Mouse (Mus musculus) stomach, postnatal 0 days (tissue): Measurements from ENCODE around the gene Gtdc1. TPM values are rescaled to one million over a fixed set of nuclear protein-coding genes. Genes with fewer than 3 reads are reported as not detected.

Source experiments
- ATAC-seq: fragments of 200-750 bp; cut with Nextera tagmentation; 2 replicates; pipeline ENCODE4 v1.8.0; 2017; ENCODE audit not compliant: low FRiP score, low TSS enrichment
- DNase-seq: peaks from one replicate; pipeline ENCODE4 v3.0.0-alpha.2; 2016; ENCODE audit warnings: low spot score
- H3K27ac ChIP-seq: fragments of 300-500 bp; sonication (generic); replicated peaks from 2 replicates; pipeline ENCODE4 v1.5.1; 2014; ENCODE audit warnings: mild to moderate bottlenecking, control low read depth
- H3K27me3 ChIP-seq: fragments of 300-500 bp; sonication (generic); 2 replicates; pipeline ENCODE4 v1.6.1; 2014; ENCODE audit warnings: low read length; ENCODE audit not compliant: control insufficient read depth, insufficient read depth
- H3K36me3 ChIP-seq: fragments of 300-500 bp; sonication (generic); 2 replicates; pipeline ENCODE4 v1.6.1; 2014; ENCODE audit warnings: low read length, mixed read lengths; ENCODE audit not compliant: control insufficient read depth, insufficient read depth
- H3K4me1 ChIP-seq: fragments of 300-500 bp; sonication (generic); replicated peaks from 2 replicates; pipeline ENCODE4 v1.6.1; 2014; ENCODE audit warnings: antibody characterized with exemption; ENCODE audit not compliant: control insufficient read depth, insufficient read depth
- H3K4me2 ChIP-seq: fragments of 300-500 bp; sonication (generic); replicated peaks from 2 replicates; pipeline ENCODE4 v1.6.1; 2014; ENCODE audit warnings: low read depth, mild to moderate bottlenecking, control low read depth, moderate library complexity
- H3K4me3 ChIP-seq: fragments of 300-500 bp; sonication (generic); 2 replicates; pipeline ENCODE4 v1.5.1; 2014; ENCODE audit warnings: low read depth, low read length, control low read depth
- H3K9ac ChIP-seq: fragments of 300-500 bp; sonication (generic); 2 replicates; pipeline ENCODE4 v1.6.1; 2014; ENCODE audit warnings: mild to moderate bottlenecking, low read length, control low read depth, mixed read lengths
- H3K9me3 ChIP-seq: fragments of 300-500 bp; sonication (generic); 2 replicates; pipeline ENCODE4 v1.6.1; 2016; ENCODE audit warnings: low read length; ENCODE audit not compliant: control insufficient read depth
- CTCF ChIP-seq: IDR thresholded peaks from 2 replicates; pipeline ENCODE4 v1.5.1; 2016; ENCODE audit warnings: antibody characterized with exemption, low read depth, mild to moderate bottlenecking, moderate library complexity
- EP300 ChIP-seq: optimal IDR thresholded peaks from 2 replicates; pipeline ENCODE3; 2016; ENCODE audit warnings: antibody characterized with exemption
- WGBS: fragments of 180-500 bp; shearing (Covaris S2); extraction: QIAGEN DNeasy Blood & Tissue Kit; methylation state at CpG from one replicate; pipeline ENCODE4 v1.1.7; 2014; 5-methylcytosine and 5-hydroxymethylcytosine counted together
- polyA plus RNA-seq: library from polyadenylated mRNA; unstranded; fragments of >200 nt; fragmentation: Nextera tagmentation; extraction: Ambion mirVana; gene quantifications from 2 replicates; pipeline ENCODE4 v1.2.1, GENCODE M21; 2015

Gene Gtdc1
- polyA plus RNA-seq, 1 experiment from 2014 or later: 6.3 TPM

GRCm38 (mm10) chr2:44561789-44562188 is 365.7 kb downstream of the Gtdc1 start:
- no peaks in the 10 kb centered on the region for H3K27me3 ChIP-seq
- DNase-seq (no peak), ATAC-seq (no peak)
- TF ChIP-seq CTCF: no peak
- TF ChIP-seq EP300: no peak
- H3K9me3 ChIP-seq: no peaks in the 10 kb centered on the region
- H3K9ac ChIP-seq: no peak overlapping the region
- no peaks in the 10 kb centered on the region for H3K4me1 ChIP-seq
- no peak overlapping the region for H3K4me2 ChIP-seq
- no peak overlapping the region for H3K4me3 ChIP-seq
- H3K36me3 ChIP-seq: no peaks in the 10 kb centered on the region
- WGBS: 81% methylated on average over 4 of the region's 4 CpGs
- no peak overlapping the region for H3K27ac ChIP-seq

DNA sequence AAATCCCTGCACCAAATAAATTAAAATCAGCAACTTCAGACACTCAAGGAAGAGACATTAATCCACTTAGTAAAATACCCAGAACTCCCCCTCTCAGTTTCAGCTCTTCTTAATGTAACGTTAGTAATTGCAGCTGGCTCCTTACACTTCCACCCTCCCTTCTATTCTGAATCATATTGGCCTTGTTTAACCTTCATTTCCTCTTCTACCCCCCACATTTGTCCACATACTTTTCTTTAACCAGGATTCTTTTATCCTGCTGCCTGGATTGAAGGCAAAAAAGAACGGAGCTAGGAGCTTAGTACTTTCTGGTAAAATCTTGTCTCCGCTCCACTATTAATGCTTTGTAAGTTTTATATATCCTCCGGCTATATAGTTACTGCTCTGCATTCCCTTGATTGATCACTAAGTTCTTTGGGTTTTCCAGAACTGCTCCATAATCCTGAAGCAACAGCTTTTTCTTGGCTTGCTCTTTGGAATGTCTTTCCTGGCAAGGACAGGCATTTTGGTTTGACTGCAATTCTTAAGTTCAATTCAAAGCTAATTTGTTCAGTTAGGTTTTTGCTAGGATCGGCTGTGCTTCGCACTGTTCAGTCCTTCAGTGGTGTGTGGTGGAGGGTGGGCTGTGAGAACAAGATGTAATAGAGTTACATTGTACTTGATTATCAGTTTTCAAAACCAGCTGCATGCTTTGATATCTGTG is 368.1 kb downstream of the Gtdc1 start:
- H3K4me2 ChIP-seq: peak overlapping the region; percentile 38

DNA sequence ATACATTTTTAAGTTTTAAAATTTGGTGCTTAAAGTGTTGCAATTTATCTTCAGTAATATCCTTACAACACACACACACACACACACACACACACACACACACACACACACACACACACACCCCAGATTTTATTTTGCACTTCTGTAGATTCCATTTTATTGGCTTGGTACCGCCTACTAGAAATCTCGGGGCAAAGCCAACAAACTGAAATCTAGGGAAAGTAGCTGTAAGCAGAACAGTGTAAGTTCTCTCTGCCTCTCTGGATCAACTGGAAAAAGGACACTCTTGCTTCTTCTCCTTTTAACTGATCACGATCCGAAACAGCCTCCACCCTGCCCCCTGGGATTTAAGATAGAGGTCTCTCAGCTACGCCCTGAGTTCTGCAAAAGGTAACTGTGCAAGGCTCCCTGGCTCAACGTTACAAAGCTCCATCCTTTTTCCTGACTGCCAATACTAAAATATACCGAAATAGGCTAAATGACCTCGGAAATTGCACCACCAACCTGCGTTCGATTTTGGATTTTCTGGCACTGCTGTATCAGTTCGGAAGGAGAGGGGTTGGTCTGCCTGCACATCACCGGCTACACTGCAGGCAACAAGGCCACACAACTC is 369.7 kb downstream of the Gtdc1 start:
- Histone ChIP-seq H3K36me3 (no peaks in the 10 kb centered on the region), H3K27me3 (no peaks in the 10 kb centered on the region), H3K4me3 (peak overlapping the region; percentile 13; the same call in 1 of the 2 replicates), H3K9ac (0 out of 2 replicates have a peak overlapping the region, but pooled peaks have one; percentile 14), H3K4me2 (peak overlapping the region; percentile 38), H3K4me1 (no peaks in the 10 kb centered on the region), H3K27ac (peak overlapping the region; percentile 90), H3K9me3 (no peaks in the 10 kb centered on the region)
- WGBS: 59% methylated on average over 12 of the region's 12 CpGs
- no peak for ATAC-seq
- TF ChIP-seq CTCF (no peak), EP300 (no peak)
- DNase-seq: no peak

More for the DNA sequence above, 368.1 kb downstream of the Gtdc1 start:
- DNase-seq (no peak), ATAC-seq (no peak)
- no peaks in the 10 kb centered on the region for H3K4me1 ChIP-seq
- no peak overlapping the region for H3K9ac ChIP-seq
- no peaks in the 10 kb centered on the region for H3K27me3 ChIP-seq
- no peaks in the 10 kb centered on the region for H3K9me3 ChIP-seq
- TF ChIP-seq CTCF: no peak
- TF ChIP-seq EP300: no peak
- H3K27ac ChIP-seq: no peak overlapping the region
- H3K36me3 ChIP-seq: no peaks in the 10 kb centered on the region
- WGBS: 38% methylated on average over 6 of the region's 6 CpGs
- H3K4me3 ChIP-seq: 0 out of 2 replicates have a peak overlapping the region, but pooled peaks have one; percentile 13

GRCm38 (mm10) chr2:44556861-44557592 is 370.4 kb downstream of the Gtdc1 start:
- DNase-seq: peak; percentile 17
- H3K4me2 ChIP-seq: peak overlapping the region; percentile 69
- H3K36me3 ChIP-seq: no peaks in the 10 kb centered on the region
- H3K4me3 ChIP-seq: peak overlapping the region; percentile 41
- H3K27me3 ChIP-seq: no peaks in the 10 kb centered on the region
- H3K27ac ChIP-seq: peak overlapping the region; percentile 90
- ATAC-seq: no peak
- H3K4me1 ChIP-seq: no peaks in the 10 kb centered on the region
- peak overlapping the region; percentile 66 for H3K9ac ChIP-seq
- H3K9me3 ChIP-seq: no peaks in the 10 kb centered on the region
- TF ChIP-seq EP300 (no peak), CTCF (no peak)
- 3% methylated on average over 42 of the region's 42 CpGs for WGBS

DNA sequence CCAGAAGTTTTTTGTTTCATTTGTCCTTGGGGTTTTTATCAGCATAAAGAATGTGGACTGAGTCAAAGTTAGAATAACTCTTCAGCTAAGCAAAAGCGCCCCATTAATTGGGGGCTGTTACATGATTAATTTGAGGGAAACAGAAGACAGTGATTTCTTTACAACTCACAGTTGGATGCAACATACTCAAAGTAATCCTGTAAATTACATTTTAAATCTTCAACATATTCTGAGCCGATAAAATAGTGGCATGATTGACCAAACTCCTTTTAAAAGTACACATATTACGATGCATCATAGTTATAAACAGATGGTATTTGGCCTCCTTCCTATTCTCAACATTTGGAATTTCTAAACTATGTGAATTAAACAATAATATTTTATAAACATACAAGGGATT is 372.7 kb downstream of the Gtdc1 start:
- no peak overlapping the region for H3K9ac ChIP-seq
- no peaks in the 10 kb centered on the region for H3K36me3 ChIP-seq
- H3K27ac ChIP-seq: no peak overlapping the region
- DNase-seq (no peak), ATAC-seq (no peak)
- H3K27me3 ChIP-seq: no peaks in the 10 kb centered on the region
- no peak overlapping the region for H3K4me3 ChIP-seq
- no peaks in the 10 kb centered on the region for H3K9me3 ChIP-seq
- WGBS: 44% methylated on average over 3 of the region's 3 CpGs
- no peak for TF ChIP-seq CTCF
- no peak for TF ChIP-seq EP300
- no peak overlapping the region for H3K4me2 ChIP-seq
- no peaks in the 10 kb centered on the region for H3K4me1 ChIP-seq

- Histone ChIP-seq H3K9me3 (no peaks in the 10 kb centered on the region), H3K27me3 (no peaks in the 10 kb centered on the region), H3K27ac (no peak overlapping the region), H3K4me2 (no peak overlapping the region), H3K4me3 (no peak overlapping the region), H3K9ac (no peak overlapping the region), H3K4me1 (no peaks in the 10 kb centered on the region), H3K36me3 (no peaks in the 10 kb centered on the region)
- no peak for DNase-seq
- ATAC-seq: no peak
- TF ChIP-seq EP300 (no peak), CTCF (no peak)
- 73% methylated on average over 6 of the region's 6 CpGs for WGBS
Observed at GRCm38 (mm10) chr2:44549311-44549710, 378.1 kb downstream of the Gtdc1 start.
